9 mouse cellular contexts compared by ENCODE assay signal in the genomic region with DNA sequence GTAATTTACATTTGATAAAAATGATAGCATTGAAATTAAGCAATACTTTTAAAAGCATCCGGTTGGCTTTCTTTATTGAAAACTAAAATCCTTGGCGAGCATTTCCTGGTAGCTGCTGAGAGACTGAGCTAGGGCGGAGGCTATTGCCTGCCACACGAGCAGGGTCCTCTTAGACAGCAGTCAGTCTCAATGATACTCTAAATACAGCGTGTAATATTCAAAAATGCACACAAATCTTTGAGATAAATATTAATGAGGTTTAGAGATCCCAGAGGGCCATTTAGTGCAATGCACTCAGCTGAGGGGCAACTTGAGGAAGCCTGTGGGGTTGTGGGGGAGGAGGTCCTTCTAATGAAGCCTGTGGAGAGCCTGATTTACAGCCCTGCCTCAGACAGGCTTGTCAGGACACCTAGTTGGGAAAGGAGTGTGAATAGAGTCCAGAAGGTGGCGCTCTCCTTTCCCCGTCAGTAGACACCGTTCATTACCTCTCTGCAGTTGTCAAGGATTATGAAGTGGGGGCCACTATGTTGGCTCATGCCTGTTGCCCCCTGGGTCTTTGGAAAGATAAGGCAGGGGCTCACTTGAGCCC. TPM values are rescaled to one million over a fixed set of nuclear protein-coding genes. Genes with fewer than 3 reads are reported as not detected.
DNase-seq lines count a peak whose midpoint lies in the region; ATAC-seq and TF ChIP-seq lines count a peak whose summit lies in the region.
"Had no signal": no experiment of that assay in that cellular context is flagged by ENCODE, and none has a peak within 500 bp of the region (broad histone marks: within the 10 kb centered on the region; RNA-seq: fewer than 3 reads in every experiment).

No protein-coding gene starts in this region.

- H3K27ac ChIP-seq in lung, postnatal 0 days (ENCODE audit: low read length), result no peak overlapping the region
- H3K27ac ChIP-seq: limb, embryonic 15.5 days had no signal

- H3K9me3 ChIP-seq in lung, postnatal 0 days (ENCODE audit: low read length), result no peaks in the 10 kb centered on the region
- H3K9me3 ChIP-seq: limb, embryonic 15.5 days had no signal

- no peak overlapping the region for H3K4me3 ChIP-seq in lung, postnatal 0 days (ENCODE audit: low read depth, low read length)
- H3K4me3 ChIP-seq: limb, embryonic 15.5 days had no signal

- H3K4me1 ChIP-seq in lung, postnatal 0 days (ENCODE audit: insufficient read depth, low read depth, low read length), result no peaks in the 10 kb centered on the region; the same call in 1 of the 2 replicates

- ATAC-seq in lung, postnatal 0 days, result peak; percentile 25; the same call in 1 of the 2 replicates

- TF ChIP-seq POLR2A in brain, embryonic 14.5 days (IDR thresholded peaks at IDR 0.05; ENCODE audit: borderline replicate concordance, extremely low read depth, insufficient read depth, insufficient read length, poor library complexity, severe bottlenecking), result no peak

- no peak for TF ChIP-seq EP300 in lung, postnatal 0 days (IDR thresholded peaks at IDR 0.05)

- no peak overlapping the region for H3K9ac ChIP-seq in lung, postnatal 0 days (replicated peaks; ENCODE audit: low read depth)
- H3K9ac ChIP-seq: limb, embryonic 15.5 days had no signal

- H3K27me3 ChIP-seq in lung, postnatal 0 days (replicated peaks; ENCODE audit: insufficient read depth, low read length), result no peaks in the 10 kb centered on the region
- H3K27me3 ChIP-seq: limb, embryonic 15.5 days had no signal

- peak; percentile 26 for DNase-seq in heart, postnatal 4 days
- DNase-seq in heart, postnatal 25 days (ENCODE audit: low spot score), result no peak
- DNase-seq in A20 (ENCODE audit: low read depth, low spot score), result peak; percentile 50
- DNase-seq in brain, embryonic 14.5 days (ENCODE audit: low read depth), result peak; percentile 74
- DNase-seq in lung, postnatal 0 days (ENCODE audit: low spot score), result peak; percentile 50
- no peak for DNase-seq in right cerebral cortex, postnatal 25 days
- no peak for DNase-seq in left cerebral cortex, postnatal 14 days (ENCODE audit: low spot score in 2 of 2)
- no peak for DNase-seq in heart, adult 18-20 months

- intact Hi-C loops in heart, postnatal 25 days (cut with DNase I), result no loop called here
- intact Hi-C loops in left cerebral cortex, postnatal 14 days (cut with DNase I), result no loop called here

- no peaks in the 10 kb centered on the region for H3K36me3 ChIP-seq in lung, postnatal 0 days (ENCODE audit: insufficient read depth, low read length)
- H3K36me3 ChIP-seq: limb, embryonic 15.5 days had no signal

- 31% methylated on average over 8 of the region's 8 CpGs for WGBS in lung, postnatal 0 days

- H3K4me2 ChIP-seq in lung, postnatal 0 days (replicated peaks; ENCODE audit: low read depth, low read length), result no peak overlapping the region
- H3K4me2 ChIP-seq: limb, embryonic 15.5 days had no signal

- peak; percentile 52; the same call in 1 of the 2 replicates for TF ChIP-seq CTCF in brain, embryonic 14.5 days (IDR thresholded peaks at IDR 0.05; ENCODE audit: borderline replicate concordance, extremely low read depth, insufficient read depth, insufficient read length)
- peak; percentile 72 for TF ChIP-seq CTCF in lung, postnatal 0 days (IDR thresholded peaks at IDR 0.05)

RNA-seq across cellular contexts. Expression of a gene that starts 6.6 kb away (rescaled TPM):
- total RNA-seq in heart, postnatal 4 days (2021), result not detected
- not detected for total RNA-seq in heart, postnatal 25 days (2021)
- 0.25 and 0.56 TPM in 2 replicates for polyA plus RNA-seq in brain, embryonic 14.5 days (2012; rRNA removed)
- polyA plus RNA-seq in lung, postnatal 0 days (2015; fragmentation: Nextera tagmentation; extraction: Ambion mirVana), result 17.1 and 19.2 TPM in 2 replicates
- total RNA-seq in left cerebral cortex, postnatal 14 days (2021), result not detected
- under 1 TPM in 1 of 2 experiments, not detected in 1; 0.85 TPM for total RNA-seq in heart, adult 18-20 months (2021)
- polyA plus RNA-seq: limb, embryonic 15.5 days had no signal

RNA-seq across cellular contexts. Expression of a gene that starts 7.5 kb away (rescaled TPM):
- total RNA-seq in heart, postnatal 4 days (2021), result 10 to 100 TPM; 11.6 to 13.2 TPM
- total RNA-seq in heart, postnatal 25 days (2021), result 1 to 10 TPM; 4.8 to 6.8 TPM
- polyA plus RNA-seq in brain, embryonic 14.5 days (2012; rRNA removed), result 61.5 and 71.0 TPM in 2 replicates
- polyA plus RNA-seq in lung, postnatal 0 days (2015; fragmentation: Nextera tagmentation; extraction: Ambion mirVana), result 13.9 and 22.4 TPM in 2 replicates
- total RNA-seq in left cerebral cortex, postnatal 14 days (2021), result 100 to 1,000 TPM; 146 to 154 TPM
- 1 to 10 TPM; 6.2 to 7.1 TPM for total RNA-seq in heart, adult 18-20 months (2021)

Comparison
In these comparisons a context has a peak if more than half of its experiments do, and no peak if none do; other contexts are left out.
1. DNase-seq: peak in heart, postnatal 4 days (single experiment), A20 (single experiment), brain, embryonic 14.5 days (single experiment) and lung, postnatal 0 days (single experiment); none in heart, postnatal 25 days (single experiment), right cerebral cortex, postnatal 25 days (single experiment), left cerebral cortex, postnatal 14 days (0 of 2) and heart, adult 18-20 months (0 of 2).
2. RNA of a gene that starts 7.5 kb away (total RNA-seq): 146 to 154 TPM in left cerebral cortex, postnatal 14 days; 11.6 to 13.2 TPM in heart, postnatal 4 days, 6.2 to 7.1 TPM in heart, adult 18-20 months and 4.8 to 6.8 TPM in heart, postnatal 25 days; every median in the first group is over 10 times any median in the second.